Mouse (Mus musculus) G1E (cell line): ENCODE data around the gene Chac2.

Experiments
- CTCF ChIP-seq: IDR thresholded peaks from 2 replicates; pipeline ENCODE4 v1.5.1; 2012; ENCODE audit warnings: low read depth, low read length, inconsistent platforms, mixed read lengths
- GATA1 ChIP-seq: IDR thresholded peaks from 2 replicates; pipeline ENCODE4 v1.6.1; 2012; ENCODE audit warnings: borderline replicate concordance, low read length, inconsistent platforms, mixed read lengths
- POLR2AphosphoS5 ChIP-seq: IDR thresholded peaks from 2 replicates; pipeline ENCODE4 v1.6.1; 2012; ENCODE audit warnings: low read depth, low read length, inconsistent platforms; ENCODE audit not compliant: insufficient replicate concordance
- TAL1 ChIP-seq: conservative IDR thresholded peaks from 2 replicates; pipeline ENCODE4 v1.6.1; 2012; ENCODE audit warnings: low read depth, low read length, inconsistent platforms, mixed read lengths

- TF ChIP-seq TAL1 (no peak), CTCF (no peak), GATA1 (no peak), POLR2AphosphoS5 (no peak)
These were observed 48.8 kb upstream of the Chac2 start for GRCm38 (mm10) chr11:31034958-31035357.
